Mouse (Mus musculus): ENCODE results near the gene Eif2b5.

Eif2b5 gene

GRCm38 (mm10) chr16:20486048-20486447 lies 12.6 kb upstream of the Eif2b5 start:
- in situ Hi-C loops (cut with MboI, MseI) = loop anchor here in 1 of 2 experiments (10.0 kb wide), 1 partner anchor 261 kb away; no protein-coding TSS in a partner anchor

- in situ Hi-C loops (cut with MboI, MseI) = loop anchor here in 1 of 2 experiments (10.0 kb wide), 1 partner anchor 263 kb away; no protein-coding TSS in a partner anchor
These were observed 10.5 kb upstream of the Eif2b5 start for GRCm38 (mm10) chr16:20488151-20488550.

- in situ Hi-C loops (cut with MboI, MseI) = loop anchor here in 1 of 2 experiments (10.0 kb wide), 1 partner anchor 264 kb away; no protein-coding TSS in a partner anchor
These were observed 9.9 kb upstream of the Eif2b5 start for GRCm38 (mm10) chr16:20488751-20489150.

GRCm38 (mm10) chr16:20489233-20489632 lies 9.4 kb upstream of the Eif2b5 start:
- in situ Hi-C loops (cut with MboI, MseI) = loop anchor here in 1 of 2 experiments (10.0 kb wide), 1 partner anchor 264 kb away; no protein-coding TSS in a partner anchor

GRCm38 (mm10) chr16:20490581-20490980 lies 8.0 kb upstream of the Eif2b5 start:
- in situ Hi-C loops (cut with MboI, MseI) = no loop called here

- in situ Hi-C loops (cut with MboI, MseI) = no loop called here
These were observed 7.3 kb upstream of the Eif2b5 start for GRCm38 (mm10) chr16:20491301-20491700.

- in situ Hi-C loops (cut with MboI, MseI) = no loop called here
These were observed 5.2 kb upstream of the Eif2b5 start for GRCm38 (mm10) chr16:20493452-20493851.

GRCm38 (mm10) chr16:20496671-20497600 lies 1.7 kb upstream of the Eif2b5 start:
- in situ Hi-C loops (cut with MboI, MseI) = no loop called here

- in situ Hi-C loops (cut with MboI, MseI) = no loop called here
These were observed 489 bp upstream of the Eif2b5 start for GRCm38 (mm10) chr16:20497980-20498676.

- in situ Hi-C loops (cut with MboI, MseI) = loop anchor here (5.0 kb wide), 3 partner anchors 41 to 101 kb away; partner anchors contain the start of gene Abcf3 (in 1 of the 2)
These were observed 7.4 kb downstream of the Eif2b5 start for GRCm38 (mm10) chr16:20506000-20506399.

GRCm38 (mm10) chr16:20509349-20509748 lies 10.7 kb downstream of the Eif2b5 start:
- in situ Hi-C loops (cut with MboI, MseI) = loop anchor here (5.0 kb wide), 3 partner anchors 38 to 98 kb away; partner anchors contain the start of gene Abcf3 (in 1 of the 2)

GRCm38 (mm10) chr16:20511277-20511847 lies 12.7 kb downstream of the Eif2b5 start:
- in situ Hi-C loops (cut with MboI, MseI) = no loop called here

- in situ Hi-C loops (cut with MboI, MseI) = no loop called here
These were observed 17.4 kb downstream of the Eif2b5 start for GRCm38 (mm10) chr16:20516032-20516431.

- in situ Hi-C loops (cut with MboI, MseI) = no loop called here
These were observed 18.1 kb downstream of the Eif2b5 start, which contains the start of gene Dvl3 for GRCm38 (mm10) chr16:20516726-20517201. TSS of gene Dvl3 (plus strand) at chr16:20516982.

- in situ Hi-C loops (cut with MboI, MseI) = no loop called here
These were observed 18.6 kb downstream of the Eif2b5 start for GRCm38 (mm10) chr16:20517216-20517615.

GRCm38 (mm10) chr16:20517701-20518374 lies 19.2 kb downstream of the Eif2b5 start:
- in situ Hi-C loops (cut with MboI, MseI) = no loop called here

- in situ Hi-C loops (cut with MboI, MseI) = loop anchor here in 1 of 2 experiments (10.0 kb wide), 1 partner anchor 901 kb away; the partner anchor contains the start of gene Vps8
These were observed 25.3 kb downstream of the Eif2b5 start for GRCm38 (mm10) chr16:20523886-20524285.

- in situ Hi-C loops (cut with MboI, MseI) = loop anchor here in 1 of 2 experiments (10.0 kb wide), 1 partner anchor 896 kb away; the partner anchor contains the start of gene Vps8
These were observed 30.2 kb downstream of the Eif2b5 start for GRCm38 (mm10) chr16:20528779-20529178.

- in situ Hi-C loops (cut with MboI, MseI) = loop anchor here in 1 of 2 experiments (10.0 kb wide), 1 partner anchor 895 kb away; the partner anchor contains the start of gene Vps8
These were observed 30.8 kb downstream of the Eif2b5 start for GRCm38 (mm10) chr16:20529375-20529774.

- in situ Hi-C loops (cut with MboI, MseI) = no loop called here
These were observed 32.3 kb downstream of the Eif2b5 start for GRCm38 (mm10) chr16:20530941-20531340.

Data from T-helper 17 cell (primary cell).